Mouse (Mus musculus) thymus, adult 2 months (tissue): ENCODE data around the gene Tfdp2. TPM values are rescaled to one million over a fixed set of nuclear protein-coding genes. Genes with fewer than 3 reads are reported as not detected.

Experiments used
- DNase-seq: peaks from one replicate; pipeline ENCODE4 v3.0.0; 2021
- H3K27ac ChIP-seq: fragments of 200-500 bp; 2 replicates; pipeline ENCODE4 v1.5.1; 2012; ENCODE audit warnings: low read length, control low read depth; ENCODE audit not compliant: control insufficient read depth, insufficient read depth
- H3K27me3 ChIP-seq: fragments of 200-500 bp; 2 replicates; pipeline ENCODE4 v1.6.1; 2012; ENCODE audit warnings: mild to moderate bottlenecking, low read length, moderate library complexity, mixed read lengths; ENCODE audit not compliant: control insufficient read depth, insufficient read depth
- H3K36me3 ChIP-seq: fragments of 200-500 bp; 2 replicates; pipeline ENCODE4 v1.6.1; 2012; ENCODE audit warnings: mild to moderate bottlenecking, low read length, moderate library complexity; ENCODE audit not compliant: control insufficient read depth, insufficient read depth
- H3K4me1 ChIP-seq: fragments of 200-500 bp; replicated peaks from 2 replicates; pipeline ENCODE4 v1.6.1; 2012; ENCODE audit warnings: low read length; ENCODE audit not compliant: control insufficient read depth, insufficient read depth
- H3K4me3 ChIP-seq: fragments of 200-500 bp; 2 replicates; pipeline ENCODE4 v1.5.1; 2012; ENCODE audit warnings: mild to moderate bottlenecking, low read length, control low read depth, moderate library complexity; ENCODE audit not compliant: control insufficient read depth, insufficient read depth
- CTCF ChIP-seq: fragments of 200-500 bp; IDR thresholded peaks from 2 replicates; pipeline ENCODE4 v1.5.1; 2012; ENCODE audit warnings: mild to moderate bottlenecking, control low read depth, low read length, moderate library complexity, borderline replicate concordance; ENCODE audit not compliant: control insufficient read depth, poor library complexity, insufficient read depth; ENCODE audit errors: extremely low read depth
- POLR2A ChIP-seq: fragments of 200-500 bp; IDR thresholded peaks from 2 replicates; pipeline ENCODE4 v1.6.1; 2012; ENCODE audit warnings: mild to moderate bottlenecking, low read length, control low read depth, moderate library complexity; ENCODE audit not compliant: control insufficient read depth, poor library complexity, insufficient read depth; ENCODE audit errors: extremely low read depth
- WGBS: fragments of 180-500 bp; shearing (Covaris S2); methylation state at CpG from one replicate; pipeline ENCODE4 v1.1.7; 2018; 5-methylcytosine and 5-hydroxymethylcytosine counted together
- polyA plus RNA-seq: library from polyadenylated mRNA; depleted of rRNA; stranded (reverse); fragments of >200 nt; gene quantifications from 2 replicates; pipeline ENCODE4 v1.2.3, GENCODE M21; 2012

The Tfdp2 gene
- polyA plus RNA-seq, 1 experiment: 17.3 TPM

GRCm38 (mm10) chr9:96223302-96223701 lies 27.2 kb downstream of the Tfdp2 start:
- H3K27ac ChIP-seq: no peak overlapping the region
- H3K27me3 ChIP-seq: no peaks in the 10 kb centered on the region
- TF ChIP-seq CTCF: no peak
- no peak for TF ChIP-seq POLR2A
- H3K4me1 ChIP-seq: no peaks in the 10 kb centered on the region
- WGBS: 93% methylated on average over 2 of the region's 2 CpGs
- H3K36me3 ChIP-seq: no peaks in the 10 kb centered on the region
- H3K4me3 ChIP-seq: no peak overlapping the region
- no peak for DNase-seq

DNA sequence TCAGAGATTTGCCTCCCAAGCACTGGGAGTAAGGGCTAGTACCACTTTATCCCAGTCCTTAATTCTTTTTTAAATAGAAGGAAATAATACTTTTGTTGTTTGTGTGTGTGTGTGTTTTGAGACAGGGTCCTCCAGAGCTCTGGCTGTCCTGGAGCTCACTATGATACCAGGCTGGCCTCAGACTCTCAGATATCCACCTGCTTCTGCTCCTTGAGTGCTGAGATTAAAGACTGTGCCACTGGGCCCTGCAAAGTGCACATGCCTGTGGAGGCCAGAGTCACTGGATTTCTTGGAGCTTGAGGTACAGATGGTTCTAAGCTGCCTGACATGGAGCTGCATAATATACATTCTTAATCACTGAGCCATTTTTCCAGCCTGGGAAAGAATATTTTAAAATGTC lies 32.2 kb downstream of the Tfdp2 start:
- no peak for DNase-seq
- no peak for TF ChIP-seq POLR2A
- no peak for TF ChIP-seq CTCF

DNA sequence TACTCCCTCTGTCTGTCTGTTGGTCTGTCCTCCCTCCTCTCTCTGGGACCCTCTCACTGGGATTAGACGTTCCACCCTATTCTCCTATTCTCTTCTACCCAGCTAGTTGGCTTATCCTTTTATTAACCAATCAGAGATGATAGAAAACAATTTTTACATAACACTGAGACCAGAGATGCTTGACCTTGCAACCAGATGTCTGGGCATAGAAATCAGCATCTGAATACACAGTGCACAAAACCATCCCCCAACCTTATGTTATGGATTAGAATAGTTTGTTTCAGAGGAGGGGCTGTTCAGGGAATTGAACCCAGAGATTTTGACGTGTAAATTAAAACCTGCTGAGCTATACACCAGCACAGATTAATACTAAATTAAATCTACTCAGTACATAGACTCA lies 34.2 kb downstream of the Tfdp2 start:
- no peak for DNase-seq
- Histone ChIP-seq H3K36me3 (no peaks in the 10 kb centered on the region), H3K27me3 (no peaks in the 10 kb centered on the region), H3K27ac (no peak overlapping the region), H3K4me3 (no peak overlapping the region), H3K4me1 (no peaks in the 10 kb centered on the region)
- WGBS: 96% methylated on average over 2 of the region's 2 CpGs
- TF ChIP-seq POLR2A (no peak), CTCF (no peak)

More for the DNA sequence above, 32.2 kb downstream of the Tfdp2 start:
- Histone ChIP-seq H3K4me3 (no peak overlapping the region), H3K36me3 (no peaks in the 10 kb centered on the region), H3K27ac (no peak overlapping the region), H3K4me1 (no peaks in the 10 kb centered on the region), H3K27me3 (no peaks in the 10 kb centered on the region)

DNA sequence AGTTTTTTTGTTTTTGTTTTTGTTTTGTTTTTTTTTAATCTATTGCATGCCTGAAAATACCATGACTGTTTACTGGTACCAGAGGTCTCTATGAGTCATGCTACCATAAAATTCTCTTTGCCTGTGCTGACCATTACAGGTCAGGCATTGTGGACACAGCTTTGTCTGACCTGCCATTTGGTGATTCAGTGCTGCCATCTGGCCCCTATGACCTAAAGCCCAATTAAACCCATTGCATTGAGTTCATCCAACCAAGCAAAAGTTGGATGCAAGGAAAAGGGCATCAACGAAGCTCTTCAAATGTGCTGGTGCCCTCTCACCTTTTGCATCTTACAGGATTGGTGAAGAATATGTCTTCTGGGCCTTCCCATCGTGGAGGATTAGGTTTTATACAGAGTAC lies 39.4 kb downstream of the Tfdp2 start:
- Histone ChIP-seq H3K27ac (no peak overlapping the region), H3K36me3 (no peaks in the 10 kb centered on the region), H3K27me3 (no peaks in the 10 kb centered on the region), H3K4me1 (no peaks in the 10 kb centered on the region), H3K4me3 (no peak overlapping the region)
- WGBS: 95% methylated on average over 2 of the region's 2 CpGs
- TF ChIP-seq CTCF: no peak
- TF ChIP-seq POLR2A: no peak
- no peak for DNase-seq

DNA sequence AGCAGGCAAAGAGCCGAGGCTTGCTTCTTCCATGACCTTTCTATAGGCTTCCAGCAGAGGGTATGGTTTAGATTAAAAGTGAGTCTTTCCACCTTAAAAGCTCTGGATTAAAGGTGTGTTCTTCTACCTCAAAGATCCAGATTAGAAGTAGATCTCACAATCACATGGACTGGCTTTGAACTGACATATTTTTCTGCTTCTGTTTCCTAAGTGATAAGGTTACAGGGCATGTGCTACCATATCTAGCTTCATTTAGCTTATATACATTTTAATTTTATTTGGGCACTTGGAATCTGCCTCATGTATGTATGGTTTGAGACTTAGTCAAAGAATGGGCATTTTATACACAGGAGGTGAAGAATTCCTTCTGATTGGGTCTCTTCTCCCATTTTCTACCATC lies 41.3 kb downstream of the Tfdp2 start:
- H3K27ac ChIP-seq: no peak overlapping the region
- TF ChIP-seq CTCF (no peak), POLR2A (no peak)
- no peak overlapping the region for H3K4me3 ChIP-seq
- no peaks in the 10 kb centered on the region for H3K27me3 ChIP-seq
- H3K36me3 ChIP-seq: no peaks in the 10 kb centered on the region
- no peak for DNase-seq
- WGBS: 97% methylated on average over 1 of the region's 1 CpGs
- no peaks in the 10 kb centered on the region for H3K4me1 ChIP-seq

DNA sequence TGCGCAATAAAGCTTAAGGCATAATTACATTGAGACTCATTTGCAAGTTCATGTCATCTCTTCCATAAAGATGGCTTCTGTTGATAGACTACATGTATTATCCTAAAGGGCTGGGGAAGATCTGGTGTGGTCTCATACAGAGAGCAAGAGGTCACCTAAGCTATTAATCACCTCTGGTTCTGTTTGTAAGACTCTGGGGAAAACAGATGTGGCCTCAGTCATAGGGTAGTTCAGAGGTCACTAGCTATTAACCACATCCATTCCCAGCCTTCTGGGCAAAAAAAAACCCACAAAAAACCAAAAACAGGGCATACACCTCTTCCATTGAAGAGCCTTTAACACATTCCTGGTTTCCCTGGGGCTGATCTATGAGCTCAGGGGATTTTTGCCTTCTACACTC lies 42.2 kb downstream of the Tfdp2 start:
- no peak overlapping the region for H3K4me3 ChIP-seq
- no peaks in the 10 kb centered on the region for H3K36me3 ChIP-seq
- TF ChIP-seq POLR2A (no peak), CTCF (no peak)
- no peak overlapping the region for H3K27ac ChIP-seq
- no peak for DNase-seq
- 98% methylated on average over 1 of the region's 1 CpGs for WGBS
- no peaks in the 10 kb centered on the region for H3K4me1 ChIP-seq
- no peaks in the 10 kb centered on the region for H3K27me3 ChIP-seq

GRCm38 (mm10) chr9:96241134-96242097 lies 45.3 kb downstream of the Tfdp2 start:
- Histone ChIP-seq H3K27me3 (no peaks in the 10 kb centered on the region), H3K4me1 (no peaks in the 10 kb centered on the region), H3K4me3 (no peak overlapping the region), H3K27ac (no peak overlapping the region), H3K36me3 (no peaks in the 10 kb centered on the region)
- DNase-seq: no peak
- TF ChIP-seq CTCF: no peak
- no peak for TF ChIP-seq POLR2A
- 97% methylated on average over 10 of the region's 10 CpGs for WGBS
